Mouse (Mus musculus) mouse trophoblast stem cell (cell line): ENCODE measurements around the gene Setd7.

ENCODE experiments used
- in situ Hi-C, 2 experiments: fragments of 300-500 bp; cut with MseI, MboI; formaldehyde crosslinking; loops; 2 replicates in 1 of 2; 3 replicates in 1 of 2; pipeline ENCODE4 v1.15.1; 2025

Setd7 gene

GRCm38 (mm10) chr3:51475706-51476105 lies 85.0 kb downstream of the Setd7 start:
- in situ Hi-C loops, result no loop called here

- in situ Hi-C loops, result no loop called here
These were observed 92.1 kb downstream of the Setd7 start for GRCm38 (mm10) chr3:51468530-51468929.
